ENCODE assay signal across 32 mouse cellular contexts in genomic region chr3:55074576-55075293, GRCm38 (mm10). TPM values are rescaled to one million over a fixed set of nuclear protein-coding genes. Genes with fewer than 3 reads are reported as not detected.
A peak's percentile ranks its signal among the peaks of the same experiment; 100 is the strongest.
DNase-seq lines count a peak whose midpoint lies in the region; ATAC-seq and TF ChIP-seq lines count a peak whose summit lies in the region.
"Had no signal": no experiment of that assay in that cellular context is flagged by ENCODE, and none has a peak within 500 bp of the region (broad histone marks: within the 10 kb centered on the region; RNA-seq: fewer than 3 reads in every experiment).

No protein-coding gene starts in this region.

- no peaks in the 10 kb centered on the region for H3K9me3 ChIP-seq in hindbrain, embryonic 16.5 days (ENCODE audit: control insufficient read depth, low read length)
- no peaks in the 10 kb centered on the region for H3K9me3 ChIP-seq in hindbrain, embryonic 10.5 days
- no peaks in the 10 kb centered on the region for H3K9me3 ChIP-seq in forebrain, embryonic 11.5 days (ENCODE audit: control insufficient read depth, low read length)
- no peaks in the 10 kb centered on the region for H3K9me3 ChIP-seq in forebrain, embryonic 16.5 days (ENCODE audit: control insufficient read depth, low read length)
- H3K9me3 ChIP-seq: embryonic facial prominence, embryonic 12.5 days; limb, embryonic 10.5 days; limb, embryonic 15.5 days; liver, embryonic 13.5 days; megakaryocyte, embryonic 14.5 days; midbrain, embryonic 12.5 days; neural tube, embryonic 12.5 days had no signal

- no peak for DNase-seq in hindbrain, embryonic 10.5 days (ENCODE audit: low spot score)
- DNase-seq in brain, embryonic 14.5 days (ENCODE audit: low read depth), result peak; percentile 49
- no peak for DNase-seq in forebrain, embryonic 11.5 days (ENCODE audit: low spot score)
- no peak for DNase-seq in right cerebral cortex, postnatal 4 days
- DNase-seq in right cerebral cortex, postnatal 14 days, result no peak
- DNase-seq: adrenal gland, adult 2 months; adrenal gland, postnatal 36 days; B cell, adult 2 months; cerebellum, adult 9-10 months; cerebellum, postnatal 36 days; gastrocnemius, postnatal 14 days; heart, adult 18-20 months; heart, postnatal 36 days; kidney, adult 18-20 months; kidney, postnatal 36 days; layer of hippocampus, postnatal 36 days; liver, embryonic 13.5 days; lung, adult 18-20 months; lung, postnatal 4 days; thymus, postnatal 25 days had no signal

- no peaks in the 10 kb centered on the region; the same call in 1 of the 2 replicates for H3K4me1 ChIP-seq in hindbrain, embryonic 16.5 days (ENCODE audit: control insufficient read depth, insufficient read depth, low read depth, low read length)
- no peaks in the 10 kb centered on the region for H3K4me1 ChIP-seq in hindbrain, embryonic 10.5 days (replicated peaks)
- H3K4me1 ChIP-seq in forebrain, embryonic 11.5 days (replicated peaks; ENCODE audit: control insufficient read depth, insufficient read depth, low read length), result no peaks in the 10 kb centered on the region; the same call in 1 of the 2 replicates
- peaks cover 4% of the 10 kb centered on the region; the same call in 1 of the 2 replicates for H3K4me1 ChIP-seq in forebrain, embryonic 16.5 days (replicated peaks; ENCODE audit: control insufficient read depth, insufficient read depth, low read length)
- H3K4me1 ChIP-seq: limb, embryonic 10.5 days; liver, embryonic 13.5 days; megakaryocyte, embryonic 14.5 days; midbrain, embryonic 12.5 days; neural tube, embryonic 12.5 days had no signal

- 57% methylated on average over 6 of the region's 6 CpGs for WGBS in hindbrain, embryonic 16.5 days
- WGBS in hindbrain, embryonic 10.5 days, result 83% methylated on average over 6 of the region's 6 CpGs
- 63% methylated on average over 6 of the region's 6 CpGs for WGBS in forebrain, embryonic 11.5 days
- WGBS in forebrain, embryonic 16.5 days, result 39% methylated on average over 6 of the region's 6 CpGs

- no peak overlapping the region for H3K4me2 ChIP-seq in hindbrain, embryonic 16.5 days (ENCODE audit: low read length)
- H3K4me2 ChIP-seq in forebrain, embryonic 11.5 days (ENCODE audit: low read depth, low read length, severe bottlenecking), result no peak overlapping the region
- no peak overlapping the region for H3K4me2 ChIP-seq in forebrain, embryonic 16.5 days (ENCODE audit: low read length)
- H3K4me2 ChIP-seq: embryonic facial prominence, embryonic 12.5 days; heart, embryonic 11.5 days; limb, embryonic 15.5 days; liver, embryonic 13.5 days; midbrain, embryonic 12.5 days; neural tube, embryonic 12.5 days had no signal

- no peak overlapping the region for H3K9ac ChIP-seq in hindbrain, embryonic 16.5 days (ENCODE audit: low read depth, low read length)
- no peak overlapping the region for H3K9ac ChIP-seq in forebrain, embryonic 11.5 days (ENCODE audit: low read length)
- H3K9ac ChIP-seq in forebrain, embryonic 16.5 days (replicated peaks; ENCODE audit: low read depth, low read length), result no peak overlapping the region
- H3K9ac ChIP-seq: embryonic facial prominence, embryonic 12.5 days; limb, embryonic 15.5 days; liver, embryonic 13.5 days; midbrain, embryonic 12.5 days; neural tube, embryonic 12.5 days had no signal

- no peaks in the 10 kb centered on the region for H3K27me3 ChIP-seq in hindbrain, embryonic 16.5 days (replicated peaks; ENCODE audit: control insufficient read depth, insufficient read depth, low read length)
- no peaks in the 10 kb centered on the region for H3K27me3 ChIP-seq in hindbrain, embryonic 10.5 days (ENCODE audit: insufficient read depth, poor library complexity, severe bottlenecking)
- no peaks in the 10 kb centered on the region for H3K27me3 ChIP-seq in forebrain, embryonic 11.5 days (ENCODE audit: control insufficient read depth, insufficient read depth, low read length)
- no peaks in the 10 kb centered on the region for H3K27me3 ChIP-seq in forebrain, embryonic 16.5 days (replicated peaks; ENCODE audit: control insufficient read depth, insufficient read depth, low read length)
- H3K27me3 ChIP-seq: embryonic facial prominence, embryonic 12.5 days; limb, embryonic 15.5 days; liver, embryonic 13.5 days; megakaryocyte, embryonic 14.5 days; midbrain, embryonic 12.5 days; neural tube, embryonic 12.5 days had no signal

- no peak for TF ChIP-seq POLR2A in brain, embryonic 14.5 days (IDR thresholded peaks at IDR 0.05; ENCODE audit: borderline replicate concordance, extremely low read depth, insufficient read depth, insufficient read length, poor library complexity, severe bottlenecking)

- H3K27ac ChIP-seq in hindbrain, embryonic 16.5 days (ENCODE audit: low read depth, low read length), result no peak overlapping the region
- no peak overlapping the region for H3K27ac ChIP-seq in hindbrain, embryonic 10.5 days
- no peak overlapping the region; the same call in 1 of the 2 replicates for H3K27ac ChIP-seq in forebrain, embryonic 11.5 days (ENCODE audit: low read depth, low read length)
- no peak overlapping the region for H3K27ac ChIP-seq in forebrain, embryonic 16.5 days (ENCODE audit: low read length)
- H3K27ac ChIP-seq: embryonic facial prominence, embryonic 12.5 days; limb, embryonic 10.5 days; limb, embryonic 15.5 days; liver, embryonic 13.5 days; midbrain, embryonic 12.5 days; neural tube, embryonic 12.5 days had no signal

- H3K36me3 ChIP-seq in hindbrain, embryonic 16.5 days (ENCODE audit: control insufficient read depth, insufficient read depth, low read length), result no peaks in the 10 kb centered on the region
- no peaks in the 10 kb centered on the region for H3K36me3 ChIP-seq in hindbrain, embryonic 10.5 days
- no peaks in the 10 kb centered on the region for H3K36me3 ChIP-seq in forebrain, embryonic 11.5 days (ENCODE audit: control insufficient read depth, insufficient read depth, low read length)
- no peaks in the 10 kb centered on the region for H3K36me3 ChIP-seq in forebrain, embryonic 16.5 days (ENCODE audit: control insufficient read depth, insufficient read depth)
- H3K36me3 ChIP-seq: embryonic facial prominence, embryonic 12.5 days; limb, embryonic 10.5 days; limb, embryonic 15.5 days; liver, embryonic 13.5 days; midbrain, embryonic 12.5 days; neural tube, embryonic 12.5 days had no signal

- peak; percentile 14; the same call in 1 of the 2 replicates for ATAC-seq in hindbrain, embryonic 16.5 days
- peak; percentile 11; the same call in 1 of the 2 replicates for ATAC-seq in forebrain, embryonic 11.5 days (replicated peaks; ENCODE audit: low FRiP score)
- ATAC-seq in forebrain, embryonic 16.5 days, result peak; percentile 20; the same call in 1 of the 2 replicates
- ATAC-seq: activated CD4-positive, CD25-positive, alpha-beta regulatory T cell, adult 4 months; lung, postnatal 0 days had no signal

- TF ChIP-seq CTCF in brain, embryonic 14.5 days (IDR thresholded peaks at IDR 0.05; ENCODE audit: borderline replicate concordance, extremely low read depth, insufficient read depth, insufficient read length), result no peak

- no peak overlapping the region for H3K4me3 ChIP-seq in hindbrain, embryonic 16.5 days (ENCODE audit: low read length)
- H3K4me3 ChIP-seq in hindbrain, embryonic 10.5 days, result no peak overlapping the region
- H3K4me3 ChIP-seq in forebrain, embryonic 11.5 days (ENCODE audit: low read depth, low read length), result no peak overlapping the region
- H3K4me3 ChIP-seq in forebrain, embryonic 16.5 days (replicated peaks; ENCODE audit: low read length), result no peak overlapping the region
- H3K4me3 ChIP-seq: embryonic facial prominence, embryonic 12.5 days; limb, embryonic 10.5 days; limb, embryonic 15.5 days; liver, embryonic 13.5 days; megakaryocyte, embryonic 14.5 days; midbrain, embryonic 12.5 days; myocyte; neural tube, embryonic 12.5 days had no signal

RNA-seq across cellular contexts. Expression of gene Ccna1, which starts 19.4 kb away (rescaled TPM):
- polyA plus RNA-seq in hindbrain, embryonic 16.5 days (2015; fragmentation: Nextera tagmentation; extraction: Ambion mirVana), result 1.1 and 1.4 TPM in 2 replicates
- 2.1 and 2.9 TPM in 2 replicates for polyA plus RNA-seq in hindbrain, embryonic 10.5 days (2016; fragmentation: Nextera tagmentation; extraction: Ambion mirVana)
- polyA plus RNA-seq in brain, embryonic 14.5 days (2012; rRNA removed), result 2.1 and 2.8 TPM in 2 replicates
- 3.6 TPM in 2 replicates for polyA plus RNA-seq in forebrain, embryonic 11.5 days (2014; fragmentation: Nextera tagmentation; extraction: Ambion mirVana)
- 2.1 and 2.3 TPM in 2 replicates for polyA plus RNA-seq in forebrain, embryonic 16.5 days (2015; fragmentation: Nextera tagmentation; extraction: Ambion mirVana)
- polyA plus RNA-seq: activated CD4-positive, CD25-positive, alpha-beta regulatory T cell, adult 4 months; adrenal gland, adult 2 months; myocyte had no signal

RNA-seq across cellular contexts. Expression of gene Spg20, which starts 37.2 kb away (rescaled TPM):
- polyA plus RNA-seq in hindbrain, embryonic 16.5 days (2015; fragmentation: Nextera tagmentation; extraction: Ambion mirVana), result 13.1 and 16.2 TPM in 2 replicates
- 41.5 and 55.9 TPM in 2 replicates for polyA plus RNA-seq in hindbrain, embryonic 10.5 days (2016; fragmentation: Nextera tagmentation; extraction: Ambion mirVana)
- 13.2 and 15.7 TPM in 2 replicates for polyA plus RNA-seq in brain, embryonic 14.5 days (2012; rRNA removed)
- polyA plus RNA-seq in forebrain, embryonic 11.5 days (2014; fragmentation: Nextera tagmentation; extraction: Ambion mirVana), result 53.3 and 53.6 TPM in 2 replicates
- 19.5 and 22.6 TPM in 2 replicates for polyA plus RNA-seq in forebrain, embryonic 16.5 days (2015; fragmentation: Nextera tagmentation; extraction: Ambion mirVana)
